Mouse (Mus musculus) cerebellum, adult 2 months (tissue): ENCODE measurements at regions not wholly inside any gene's neighbourhood (a gene's known extent, or its start where the extent isn't known, plus 50 kb on each side); places are given as distances from the start of the nearest gene placed in this dataset.
A peak's percentile ranks its signal among the peaks of the same experiment; 100 is the strongest.

Source experiments
- DNase-seq, 2 experiments: peaks; one replicate each; pipeline ENCODE4 v3.0.0; 2021
- H3K27ac ChIP-seq: fragments of 200-500 bp; 2 replicates; pipeline ENCODE4 v1.5.1; 2012; ENCODE audit warnings: low read length, control low read depth, inconsistent platforms; ENCODE audit not compliant: insufficient read depth
- H3K27me3 ChIP-seq: fragments of 200-500 bp; 2 replicates; pipeline ENCODE4 v1.6.1; 2012; ENCODE audit warnings: inconsistent platforms, mild to moderate bottlenecking, low read length, moderate library complexity; ENCODE audit not compliant: control insufficient read depth, insufficient read depth
- H3K4me1 ChIP-seq: fragments of 200-500 bp; 2 replicates; pipeline ENCODE4 v1.6.1; 2011; ENCODE audit warnings: low read length; ENCODE audit not compliant: control insufficient read depth, insufficient read depth
- H3K4me3 ChIP-seq: fragments of 200-500 bp; replicated peaks from 2 replicates; pipeline ENCODE3; 2011; ENCODE audit warnings: mild to moderate bottlenecking, low read depth, low read length, control low read depth; ENCODE audit not compliant: insufficient read depth
- CTCF ChIP-seq: fragments of 200-500 bp; IDR thresholded peaks from 2 replicates; pipeline ENCODE4 v1.5.1; 2011; ENCODE audit warnings: low read depth, mild to moderate bottlenecking, control low read depth, low read length, moderate library complexity, borderline replicate concordance; ENCODE audit not compliant: insufficient read depth
- POLR2A ChIP-seq: fragments of 200-500 bp; IDR thresholded peaks from 2 replicates; pipeline ENCODE4 v1.6.1; 2011; ENCODE audit warnings: low read length, control low read depth, borderline replicate concordance; ENCODE audit not compliant: insufficient read depth
- WGBS: fragments of 180-500 bp; shearing (Covaris S2); methylation state at CpG from one replicate; pipeline ENCODE4 v1.1.7; 2018; 5-methylcytosine and 5-hydroxymethylcytosine counted together

DNA sequence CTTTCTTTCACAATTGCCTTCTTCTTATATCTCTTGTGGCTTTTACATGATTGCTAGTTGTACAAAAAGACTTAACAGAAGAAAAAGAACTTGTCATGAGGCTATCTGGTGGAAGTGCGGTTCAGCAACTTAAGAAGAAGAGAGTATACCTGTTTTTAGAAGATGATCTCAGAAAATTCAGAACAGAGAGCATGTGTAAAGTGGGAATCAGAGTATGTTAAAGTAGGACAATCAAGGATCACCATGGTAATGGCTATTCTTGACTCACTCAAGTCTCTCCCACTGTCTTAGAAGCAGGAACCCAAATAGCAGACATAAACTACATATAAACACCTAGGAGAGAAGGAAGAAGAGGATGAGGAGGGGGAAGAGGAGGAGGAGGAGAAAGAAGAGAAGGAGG lies 857.9 kb upstream of the Nr2f1 start:
- no peak overlapping the region for H3K27ac ChIP-seq
- DNase-seq: no peak
- TF ChIP-seq POLR2A (no peak), CTCF (no peak)
- WGBS: 95% methylated on average over 1 of the region's 1 CpGs
- H3K4me3 ChIP-seq: no peak overlapping the region
- no peaks in the 10 kb centered on the region for H3K4me1 ChIP-seq
- no peaks in the 10 kb centered on the region for H3K27me3 ChIP-seq

DNA sequence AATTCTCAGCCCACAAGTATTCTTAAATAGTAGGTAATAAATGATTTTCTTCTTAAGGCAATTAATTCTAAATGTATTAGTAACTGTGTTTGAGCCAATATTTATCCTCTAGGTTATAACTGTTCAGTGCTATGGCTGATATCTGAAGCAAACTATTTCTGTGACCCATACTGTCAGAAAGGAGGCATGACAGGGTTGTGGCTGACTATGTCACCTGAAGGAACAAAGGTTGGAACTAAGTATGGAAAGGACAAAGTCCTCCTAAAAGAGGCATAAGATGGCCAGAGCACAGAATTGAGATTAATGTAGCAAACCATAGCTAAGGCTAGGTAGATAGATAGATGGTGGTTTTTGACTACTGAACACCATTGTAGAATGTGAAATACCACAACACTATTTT lies 854.9 kb upstream of the Nr2f1 start:
- Histone ChIP-seq H3K27me3 (no peaks in the 10 kb centered on the region), H3K27ac (no peak overlapping the region), H3K4me1 (no peaks in the 10 kb centered on the region), H3K4me3 (no peak overlapping the region)
- no peak for DNase-seq
- TF ChIP-seq POLR2A (no peak), CTCF (no peak)

DNA sequence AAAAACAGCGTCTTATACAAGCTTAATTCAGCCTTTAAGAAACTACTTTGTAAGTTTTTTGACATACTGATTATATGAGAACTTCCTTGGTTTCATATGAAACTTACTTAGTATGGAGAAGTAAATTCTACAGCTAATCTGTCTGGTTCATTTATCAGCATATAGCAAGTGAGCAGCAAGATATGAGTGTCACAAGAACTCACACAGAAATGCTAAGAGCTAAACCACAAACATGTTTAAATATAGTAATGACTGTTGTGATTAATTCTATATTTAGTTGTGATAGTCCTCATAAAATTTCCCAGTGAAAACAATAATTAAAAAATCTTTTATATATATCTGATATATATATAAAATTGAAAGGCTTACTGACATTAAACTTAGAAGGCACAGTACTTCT lies 853.9 kb upstream of the Nr2f1 start:
- no peak for DNase-seq
- Histone ChIP-seq H3K27me3 (no peaks in the 10 kb centered on the region), H3K27ac (no peak overlapping the region), H3K4me1 (no peaks in the 10 kb centered on the region), H3K4me3 (no peak overlapping the region)
- 99% methylated on average over 1 of the region's 1 CpGs for WGBS
- no peak for TF ChIP-seq CTCF
- TF ChIP-seq POLR2A: no peak

DNA sequence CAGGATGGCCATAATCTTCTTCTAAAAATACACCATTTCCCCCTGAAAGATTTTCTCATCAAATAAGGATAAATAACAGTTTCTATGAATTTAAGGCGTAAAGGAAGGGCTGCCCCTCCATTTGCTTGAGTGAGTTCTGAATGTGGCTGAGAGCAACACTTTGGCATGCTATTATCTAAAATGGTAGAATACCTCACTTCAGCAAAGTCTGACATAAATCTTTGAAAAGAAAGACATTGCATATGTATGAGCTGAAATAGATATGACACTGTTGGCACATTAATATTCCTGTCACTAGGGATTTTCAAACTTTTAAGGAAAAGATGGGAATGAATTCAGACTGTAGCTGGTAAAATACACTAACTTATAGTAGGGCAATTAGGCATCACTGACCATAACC lies 847.7 kb upstream of the Nr2f1 start:
- no peak for DNase-seq
- no peaks in the 10 kb centered on the region for H3K27me3 ChIP-seq
- no peak for TF ChIP-seq POLR2A
- no peak for TF ChIP-seq CTCF
- no peaks in the 10 kb centered on the region for H3K4me1 ChIP-seq
- no peak overlapping the region for H3K4me3 ChIP-seq
- no peak overlapping the region for H3K27ac ChIP-seq
- 33% methylated on average over 1 of the region's 1 CpGs for WGBS

DNA sequence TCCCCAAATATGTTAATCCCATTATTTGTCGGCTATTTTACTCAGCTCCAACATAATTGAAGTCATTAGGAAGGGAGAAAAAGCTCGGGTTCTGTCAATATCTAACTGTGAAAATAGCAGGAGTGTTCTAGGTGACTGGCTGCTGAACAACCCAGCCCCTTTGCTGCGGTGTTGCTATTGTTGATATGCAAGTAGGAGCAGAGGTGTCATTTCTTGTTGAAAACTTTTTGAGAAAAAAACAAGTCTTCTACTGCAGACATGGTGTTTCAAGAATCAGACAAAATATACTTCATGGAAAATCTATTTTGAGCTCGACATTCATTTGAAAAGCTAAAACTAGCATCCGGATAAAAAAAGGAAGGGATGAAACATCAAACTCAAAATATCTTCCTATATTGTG lies 845.1 kb upstream of the Nr2f1 start:
- no peak for TF ChIP-seq CTCF
- no peak for TF ChIP-seq POLR2A
- WGBS: 62% methylated on average over 5 of the region's 5 CpGs
- Histone ChIP-seq H3K27ac (no peak overlapping the region), H3K4me1 (no peaks in the 10 kb centered on the region), H3K27me3 (no peaks in the 10 kb centered on the region), H3K4me3 (no peak overlapping the region)
- no peak for DNase-seq

DNA sequence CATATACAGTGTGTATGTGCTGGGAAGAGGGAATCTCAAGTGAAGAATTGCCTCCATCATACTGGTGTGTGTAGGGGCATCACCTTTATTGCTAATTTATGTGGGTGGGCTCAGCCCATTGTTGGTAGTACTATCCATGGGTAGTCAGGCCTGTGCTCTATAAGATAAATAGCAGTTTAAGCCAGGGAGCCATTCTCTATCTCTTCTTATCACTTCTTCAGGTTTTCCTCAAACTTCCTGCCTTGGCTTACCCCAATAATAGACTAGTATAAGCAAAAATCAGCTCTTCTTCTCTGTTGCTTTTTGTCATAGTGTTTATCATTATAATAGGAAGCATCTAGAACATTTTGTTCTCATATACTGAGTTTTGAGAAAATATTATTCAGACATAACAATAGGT lies 838.3 kb upstream of the Nr2f1 start:
- DNase-seq: no peak
- no peaks in the 10 kb centered on the region for H3K27me3 ChIP-seq
- TF ChIP-seq POLR2A (no peak), CTCF (no peak)
- no peak overlapping the region for H3K4me3 ChIP-seq
- no peak overlapping the region for H3K27ac ChIP-seq
- no peaks in the 10 kb centered on the region for H3K4me1 ChIP-seq

DNA sequence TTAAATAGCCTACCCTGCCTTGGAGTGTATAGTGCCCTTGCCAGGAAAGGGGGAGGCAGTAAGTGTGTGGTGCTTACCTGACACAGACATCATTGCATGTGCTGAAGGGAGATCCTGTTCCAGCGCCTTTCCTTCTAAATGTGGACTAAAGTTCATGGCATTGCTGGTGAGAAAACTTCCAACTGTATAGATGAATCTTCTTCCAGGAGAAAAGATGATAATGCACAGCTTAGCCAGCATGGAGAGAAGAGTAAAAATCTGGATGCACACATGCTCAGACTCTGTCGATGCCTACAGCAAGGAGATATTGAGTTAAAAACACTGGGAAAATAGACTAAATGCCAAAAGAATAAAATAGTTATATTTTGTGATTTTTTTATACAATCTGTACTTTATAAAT lies 835.7 kb upstream of the Nr2f1 start:
- no peak for DNase-seq
- TF ChIP-seq CTCF (no peak), POLR2A (no peak)
- Histone ChIP-seq H3K27me3 (no peaks in the 10 kb centered on the region), H3K4me3 (no peak overlapping the region), H3K4me1 (no peaks in the 10 kb centered on the region), H3K27ac (no peak overlapping the region)
- 76% methylated on average over 2 of the region's 2 CpGs for WGBS

DNA sequence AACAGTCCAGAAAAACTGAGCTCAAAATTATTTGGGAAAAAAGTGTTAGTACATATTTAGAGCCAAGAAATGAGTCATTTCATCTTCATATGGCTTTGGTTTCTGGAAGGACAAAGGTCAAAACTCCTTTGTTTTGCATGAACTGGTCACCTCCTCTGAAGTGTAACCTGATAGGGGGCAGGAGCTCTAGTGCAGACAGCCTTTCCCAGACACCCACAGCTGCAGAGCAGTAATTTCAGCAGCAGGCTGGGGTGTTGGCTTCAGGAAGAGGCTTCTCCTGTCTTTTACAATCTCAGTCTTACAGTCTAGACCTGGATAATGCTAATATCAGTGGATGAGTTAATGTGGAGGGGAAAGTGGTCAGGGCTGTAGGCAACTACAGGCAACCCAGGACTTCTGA lies 830.4 kb upstream of the Nr2f1 start:
- no peak for DNase-seq
- TF ChIP-seq CTCF (no peak), POLR2A (no peak)
- Histone ChIP-seq H3K27ac (no peak overlapping the region), H3K4me3 (no peak overlapping the region), H3K4me1 (no peaks in the 10 kb centered on the region), H3K27me3 (no peaks in the 10 kb centered on the region)

DNA sequence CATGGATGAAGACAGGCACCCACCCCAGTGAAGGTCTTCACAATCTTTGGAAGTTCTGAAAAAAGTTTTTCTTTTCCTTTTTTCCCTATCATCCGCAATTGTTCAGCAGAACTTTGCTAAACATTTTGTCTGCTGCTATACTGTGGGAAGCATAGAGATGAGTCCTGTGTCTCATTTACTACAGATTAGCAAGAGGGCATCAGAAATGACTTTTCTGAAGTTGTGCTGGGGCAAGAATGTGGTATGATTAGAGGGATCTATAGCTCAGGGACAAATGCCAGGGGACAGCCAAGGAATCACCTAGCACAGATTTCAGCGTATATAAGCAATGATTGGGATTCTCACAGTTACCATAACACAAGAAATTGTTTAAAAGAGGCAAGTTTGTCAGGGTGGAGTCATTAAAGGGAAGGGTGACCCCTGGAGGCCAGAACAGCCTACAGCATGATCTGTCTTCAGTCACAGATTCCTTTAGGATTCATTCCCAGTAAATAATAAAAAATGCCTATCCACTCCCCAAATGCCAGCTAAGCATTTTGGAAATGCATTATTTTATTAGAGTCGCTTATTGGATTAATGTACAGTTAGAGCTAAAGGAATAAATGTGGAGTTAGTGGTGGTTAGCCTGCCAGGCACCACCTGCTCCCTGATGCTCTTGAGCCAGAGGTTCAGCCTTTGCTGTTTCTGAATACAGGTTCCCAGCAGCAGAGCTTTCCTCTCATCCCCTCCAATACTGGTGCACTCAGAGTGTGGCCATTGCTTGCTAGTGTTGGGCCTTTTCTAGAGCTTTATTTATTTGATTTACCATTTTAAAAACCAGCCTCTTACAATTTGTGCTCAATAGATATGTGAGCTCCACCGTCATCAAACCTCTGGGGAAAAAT lies 828.6 kb upstream of the Nr2f1 start:
- TF ChIP-seq CTCF (peak; percentile 39; the same call in 1 of the 2 replicates), POLR2A (no peak)
- H3K27me3 ChIP-seq: no peaks in the 10 kb centered on the region
- no peak overlapping the region for H3K4me3 ChIP-seq
- H3K4me1 ChIP-seq: no peaks in the 10 kb centered on the region
- no peak overlapping the region for H3K27ac ChIP-seq
- peak in 1 of 2 experiments; percentile 8 for DNase-seq
- WGBS: 40% methylated on average over 4 of the region's 4 CpGs
